Mouse (Mus musculus) brain, embryonic 18.5 days (tissue): ENCODE data around the gene Sema3g.

Experiments
- DNase-seq: peaks from one replicate; pipeline ENCODE4 v3.0.0-alpha.2; 2012; ENCODE audit warnings: low read depth, low spot score

Gene Sema3g

DNA sequence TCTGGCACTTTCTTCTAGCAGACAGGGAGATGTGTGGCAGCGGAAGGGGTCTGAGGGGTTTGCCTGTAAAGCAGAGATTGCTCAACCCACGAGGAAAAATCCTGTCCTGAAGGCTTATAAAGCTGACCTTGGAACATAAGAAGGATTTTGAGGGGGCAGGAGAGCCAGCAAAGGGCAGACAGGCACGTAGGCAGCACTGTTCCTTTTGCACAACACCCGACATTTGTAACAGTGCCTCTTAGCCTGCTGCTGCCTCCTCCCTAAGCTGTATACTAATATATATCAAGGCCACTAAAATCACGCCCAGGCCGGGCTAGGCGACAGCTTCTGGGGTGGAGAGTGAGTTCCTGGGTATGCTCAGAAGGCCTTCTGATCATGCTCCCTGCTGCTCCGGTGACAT is 12.8 kb downstream of the Sema3g start:
- no peak for DNase-seq

DNA sequence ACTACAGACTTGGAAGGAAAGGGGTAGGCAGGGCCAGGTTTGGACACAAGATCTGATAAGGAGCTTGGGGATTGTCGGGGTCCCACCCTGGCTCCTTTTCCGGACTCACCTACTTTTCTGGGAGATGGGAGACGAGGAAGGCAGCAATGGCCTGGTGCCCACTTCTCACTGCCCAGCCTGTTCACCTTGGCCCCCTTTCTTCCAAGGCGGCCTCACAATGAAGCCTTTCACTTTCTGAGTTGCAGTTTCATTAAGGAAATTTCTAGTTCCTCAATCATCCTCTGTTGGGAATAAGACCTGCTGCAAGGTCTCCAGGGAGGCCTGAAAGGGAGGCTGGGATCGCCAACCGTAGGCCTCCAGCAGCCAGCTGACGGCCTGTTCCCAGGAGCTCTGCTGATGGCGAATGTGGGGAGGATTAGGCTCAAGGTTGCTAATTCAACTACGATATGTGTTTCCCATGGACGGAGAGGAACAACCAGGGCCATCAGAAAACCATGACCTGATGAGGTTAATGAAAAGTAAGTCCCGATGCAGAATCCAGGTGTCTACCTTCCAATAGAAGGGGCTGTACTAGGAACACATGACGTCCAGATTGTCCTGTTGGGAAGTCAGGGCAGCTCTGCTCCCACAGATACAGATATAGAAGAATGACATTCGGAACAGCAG is 14.9 kb downstream of the Sema3g start:
- DNase-seq, result no peak

DNA sequence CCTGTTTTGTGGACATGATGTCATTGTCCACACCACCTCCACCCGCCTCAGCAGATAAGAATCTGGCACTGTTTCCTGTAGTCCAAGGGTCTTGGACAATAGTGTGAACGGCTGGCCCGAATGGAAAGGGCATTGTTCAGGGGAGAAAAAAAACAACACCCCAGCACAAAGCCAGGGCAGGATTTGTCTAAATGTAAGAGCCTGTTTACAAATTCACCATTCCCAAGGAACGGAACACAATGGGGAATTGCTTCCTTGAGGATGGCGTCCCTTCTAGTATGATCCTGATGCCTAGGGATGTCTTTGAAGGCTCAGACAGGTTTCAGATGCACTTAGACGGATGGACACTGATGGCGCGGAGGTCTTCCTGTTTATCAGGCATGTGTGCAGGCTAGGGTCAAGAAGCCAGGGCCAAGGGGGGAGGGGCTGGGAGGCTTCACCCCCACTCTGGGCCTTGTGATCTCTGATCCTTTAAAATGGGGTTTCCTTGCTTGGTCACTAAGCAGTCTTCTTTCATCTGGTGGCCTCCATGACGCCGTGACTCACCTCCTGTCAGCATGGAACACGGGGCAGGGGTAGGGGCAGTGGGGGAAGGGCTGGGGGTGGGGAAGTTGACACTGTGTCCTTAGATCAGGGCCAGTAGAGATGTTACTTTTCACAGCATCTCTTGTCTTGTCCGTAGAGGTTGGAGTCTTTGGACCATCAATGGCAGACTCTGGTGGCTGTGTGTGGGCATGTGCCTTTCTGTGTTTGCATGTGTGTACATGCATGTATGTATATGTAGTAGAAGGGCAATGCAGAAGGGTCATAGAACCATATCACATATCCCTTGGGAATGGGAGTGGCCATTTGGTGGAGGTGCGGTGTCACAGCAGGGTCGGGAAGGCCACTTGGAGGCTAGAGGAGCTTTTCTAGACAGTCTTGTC is 15.7 kb downstream of the Sema3g start:
- no peak for DNase-seq

DNA sequence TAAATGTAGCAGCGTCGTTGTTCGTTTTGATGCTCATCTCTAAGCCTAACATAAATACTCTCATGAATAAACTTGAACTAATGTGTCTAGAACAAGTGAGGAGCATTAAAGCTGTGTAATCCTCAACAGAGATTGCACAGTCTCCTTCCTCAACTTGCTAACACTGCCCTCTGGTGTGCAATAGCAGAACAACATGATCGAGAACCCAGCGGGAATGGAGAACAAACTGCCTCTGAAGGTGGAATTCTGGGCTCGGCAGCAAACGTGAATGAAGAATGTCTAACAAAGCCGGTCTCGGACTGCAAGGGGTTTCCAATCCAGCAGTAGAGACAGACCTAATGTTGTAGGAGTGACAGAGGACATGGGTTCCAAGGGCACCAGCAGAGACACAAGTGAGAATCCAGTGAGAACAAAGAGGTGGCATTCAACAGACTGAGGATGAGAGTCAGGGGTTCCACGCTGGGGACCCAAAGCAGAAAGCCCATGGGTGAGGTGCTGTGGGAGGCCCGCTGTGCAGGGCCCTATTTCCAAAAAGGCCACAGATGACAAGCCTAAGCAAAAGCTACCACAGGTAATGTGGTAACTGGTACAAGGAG is 16.4 kb downstream of the Sema3g start:
- DNase-seq, result peak; percentile 40

DNA sequence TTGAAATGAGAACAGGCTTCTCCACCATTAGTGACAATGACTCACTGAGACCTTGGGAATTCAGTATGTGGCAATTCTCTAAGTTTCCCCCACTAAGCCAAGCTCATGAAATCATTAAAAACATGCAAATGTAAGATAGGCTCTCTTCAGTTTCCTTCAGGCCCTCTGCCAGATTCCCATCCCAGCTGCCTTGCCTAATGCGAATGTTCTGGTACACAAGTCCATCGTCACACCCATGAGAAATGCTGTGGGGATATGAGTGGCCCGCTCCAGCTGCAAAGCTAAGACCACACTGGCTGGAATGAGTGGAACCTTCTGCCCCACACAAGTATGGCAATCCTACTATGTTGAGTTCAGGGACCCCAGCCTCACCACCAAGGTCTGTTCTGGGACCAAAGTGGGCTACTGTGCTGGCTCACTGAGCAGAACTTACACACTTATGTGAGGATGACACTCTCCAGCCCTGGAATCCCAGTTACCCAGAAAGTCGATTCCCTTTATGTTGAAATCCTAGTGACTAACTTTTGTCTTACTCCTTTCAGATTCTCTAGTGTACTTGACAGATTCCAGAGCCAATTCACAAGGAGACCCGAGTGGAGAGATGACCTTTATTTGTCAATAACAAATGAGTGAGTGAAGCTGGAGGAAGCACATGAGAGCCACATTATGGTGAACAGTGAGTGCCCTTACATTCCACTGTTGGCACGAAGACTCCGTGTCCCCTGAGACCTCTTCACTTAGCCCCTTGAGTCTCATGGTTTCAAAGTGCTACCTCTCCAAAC is 19.6 kb downstream of the Sema3g start:
- DNase-seq, result no peak

DNA sequence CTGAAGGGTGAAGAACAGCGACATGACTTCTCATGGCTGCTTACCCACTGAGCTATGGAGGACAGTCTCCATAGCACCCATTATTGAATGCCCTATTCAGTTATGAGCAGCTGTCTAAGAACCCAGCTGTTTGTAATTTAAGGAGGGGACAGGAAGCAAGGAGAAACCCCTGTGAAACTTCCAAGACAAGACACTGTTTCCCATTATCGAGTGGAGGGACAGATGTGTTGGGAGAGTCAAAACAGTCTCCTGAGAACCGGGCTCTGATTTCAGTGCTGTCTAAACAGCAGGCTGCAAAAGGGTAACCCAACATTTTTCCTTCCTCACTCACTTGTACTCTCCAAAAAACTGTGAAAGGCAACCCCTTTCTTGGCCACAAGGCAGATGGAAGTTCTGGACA is 22.9 kb downstream of the Sema3g start:
- no peak for DNase-seq

DNA sequence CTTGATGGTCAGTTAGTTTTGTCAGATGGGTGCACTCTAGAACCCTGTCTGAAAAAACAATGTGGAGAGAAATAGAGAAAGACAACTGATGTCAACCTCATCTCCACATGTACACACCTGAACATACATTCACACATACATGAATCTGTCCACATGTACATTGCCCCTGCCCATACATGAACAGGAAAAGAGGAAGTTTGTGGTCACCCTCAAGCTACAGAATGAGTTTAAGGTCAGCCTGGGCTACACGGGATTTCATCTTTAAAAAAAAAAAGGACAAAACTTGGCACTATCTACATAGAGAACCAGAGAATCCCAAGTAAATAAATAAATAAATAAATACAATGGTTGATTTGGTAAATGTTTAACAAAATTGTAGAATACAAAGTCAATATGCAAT is 27.1 kb downstream of the Sema3g start:
- no peak for DNase-seq

DNA sequence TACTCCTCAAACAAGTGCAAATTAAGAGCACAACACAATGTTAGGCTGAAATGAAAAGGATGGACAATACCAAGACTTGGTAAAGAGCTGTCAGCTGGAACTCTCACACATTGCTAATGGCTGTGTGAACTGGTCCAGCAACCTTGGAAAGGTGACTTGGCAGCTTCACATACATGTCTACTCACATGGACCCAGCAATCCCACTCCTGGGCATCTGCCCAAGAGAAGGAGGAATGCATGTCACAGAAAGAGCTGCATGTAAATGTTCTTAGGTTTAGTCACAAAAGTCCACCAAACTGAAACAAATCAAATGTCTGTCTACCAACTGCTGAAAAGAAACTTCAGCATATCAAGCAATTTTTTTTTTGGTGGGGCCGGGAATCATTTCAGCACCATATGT is 28.3 kb downstream of the Sema3g start:
- DNase-seq, result no peak

DNA sequence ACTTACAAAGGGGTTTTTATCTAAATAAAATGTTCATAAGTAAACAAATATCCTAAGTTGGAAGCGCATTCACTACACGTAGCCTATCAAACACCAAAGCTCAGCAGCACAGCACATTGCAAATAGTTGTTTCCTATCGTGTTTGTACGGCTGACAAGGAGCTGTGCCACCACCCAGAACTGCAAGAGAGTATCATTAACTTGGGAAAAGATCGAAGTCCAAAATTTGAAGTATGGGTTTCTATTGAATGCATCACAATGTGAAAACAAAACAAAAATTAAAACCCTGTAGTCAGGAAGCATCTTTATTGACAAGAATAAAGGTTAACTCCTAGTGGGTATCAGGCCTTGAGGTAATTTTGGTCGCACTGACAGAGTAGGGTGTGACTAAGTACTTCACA is 30.7 kb downstream of the Sema3g start:
- DNase-seq, result no peak

DNA sequence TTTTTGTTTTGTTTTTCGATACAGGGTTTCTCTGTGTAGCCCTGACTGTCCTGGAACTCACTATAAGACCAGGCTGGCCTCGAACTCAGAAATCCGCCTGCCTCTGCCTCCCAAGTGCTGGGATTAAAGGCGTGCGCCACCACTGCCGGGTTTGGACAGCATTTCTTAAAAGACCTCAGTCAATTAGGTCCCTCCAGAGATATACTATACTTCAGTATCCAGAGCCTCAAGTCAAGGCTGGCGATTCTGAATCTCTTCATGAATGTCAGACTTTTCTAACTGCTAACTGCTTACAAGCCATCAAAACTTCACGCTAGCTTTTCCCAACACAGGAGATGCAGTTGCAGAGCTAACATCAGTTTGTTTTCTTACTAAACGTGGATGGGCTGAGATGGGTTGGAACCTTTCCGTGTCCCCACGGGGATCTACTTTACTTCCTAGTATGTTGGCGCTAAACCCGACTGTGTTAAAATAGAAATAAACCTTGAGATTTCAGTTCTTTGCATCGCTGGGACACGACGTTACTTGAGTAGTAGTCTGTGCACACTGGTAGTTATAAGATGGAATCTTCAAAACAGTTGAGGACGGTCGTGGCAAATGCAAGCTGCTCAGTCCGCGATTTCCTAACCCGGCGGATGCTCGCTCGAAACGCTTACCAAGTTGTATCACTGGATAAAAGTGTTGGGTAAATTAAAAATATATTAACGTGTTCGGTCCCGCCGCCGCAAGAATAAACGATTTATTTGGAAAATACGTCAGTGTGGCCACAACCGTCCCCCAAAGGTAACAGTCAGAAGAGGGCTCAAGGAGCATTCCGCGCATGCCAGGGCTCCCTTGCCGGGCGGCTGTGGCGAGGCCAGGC is 32.8 kb downstream of the Sema3g start:
- no peak for DNase-seq

DNA sequence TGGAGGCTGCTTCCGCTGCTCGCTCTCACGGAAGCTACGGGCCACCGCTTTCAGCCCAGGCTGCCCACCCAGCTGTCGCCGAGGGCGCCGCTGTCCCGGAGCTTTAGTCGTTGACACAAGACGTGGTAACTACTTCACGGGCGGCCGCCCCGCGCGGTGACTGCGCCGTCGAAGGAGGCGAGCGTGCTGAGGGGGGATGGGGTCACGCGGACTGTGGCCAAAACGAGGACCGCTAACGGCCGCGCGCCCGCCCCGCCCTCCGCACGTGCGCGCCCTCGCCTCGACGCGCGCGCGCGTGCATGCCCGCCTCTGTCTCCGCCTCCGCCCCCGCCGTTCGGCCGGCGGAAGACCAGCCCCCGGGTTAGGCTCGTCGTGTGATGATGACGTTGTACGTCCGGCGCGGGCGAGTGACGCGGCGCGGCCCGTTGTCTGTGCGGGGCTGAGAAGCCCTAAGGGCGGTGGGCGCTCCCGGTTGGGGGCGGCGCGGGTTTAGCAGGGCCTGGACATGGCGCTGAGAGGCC is 33.5 kb downstream of the Sema3g start, which contains the start of the genes Phf7 and Bap1:
Gene Phf7, minus strand, starts transcription at position 234 of the 521 bp plus-strand sequence.
Gene Bap1, plus strand, starts transcription at position 367 of the 521 bp plus-strand sequence.
- DNase-seq, result peak; percentile 83

DNA sequence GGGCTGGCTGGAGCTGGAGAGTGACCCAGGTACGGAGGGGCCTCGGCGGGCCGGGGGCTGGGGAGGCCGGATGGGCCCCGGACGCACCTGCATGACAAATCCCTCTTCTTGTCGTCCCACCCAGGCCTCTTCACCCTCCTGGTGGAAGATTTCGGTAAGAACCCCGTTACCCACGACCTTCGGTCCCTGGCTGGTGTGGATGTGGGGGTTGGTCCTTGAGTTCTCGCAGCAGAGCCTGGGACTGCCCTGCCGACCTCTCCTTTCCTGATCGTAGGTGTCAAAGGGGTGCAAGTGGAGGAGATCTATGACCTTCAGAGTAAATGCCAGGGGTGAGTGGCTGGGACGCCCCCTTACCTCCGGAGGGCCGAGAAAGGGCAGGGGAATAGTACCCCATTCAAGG is 34.0 kb downstream of the Sema3g start:
- DNase-seq, result no peak

DNA sequence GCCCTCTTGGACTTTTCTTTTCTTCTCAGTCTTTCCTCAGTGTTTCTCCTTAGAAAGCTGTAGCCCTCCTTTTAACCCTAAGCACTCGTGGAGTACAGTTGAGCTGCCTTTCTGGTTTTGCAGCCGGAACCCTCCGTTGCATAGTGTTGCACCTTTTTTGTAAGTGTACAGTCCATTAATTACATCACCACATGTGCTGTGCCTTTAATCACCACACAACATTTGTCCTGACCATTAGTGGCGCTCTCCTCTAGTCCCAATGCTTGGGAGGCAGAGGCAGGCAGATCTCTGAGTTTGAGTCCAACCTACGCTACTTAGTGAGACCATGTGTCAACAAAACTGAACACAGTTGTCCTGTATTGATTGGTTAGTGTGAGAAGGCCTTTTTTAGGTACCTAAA is 34.4 kb downstream of the Sema3g start:
- no peak for DNase-seq

DNA sequence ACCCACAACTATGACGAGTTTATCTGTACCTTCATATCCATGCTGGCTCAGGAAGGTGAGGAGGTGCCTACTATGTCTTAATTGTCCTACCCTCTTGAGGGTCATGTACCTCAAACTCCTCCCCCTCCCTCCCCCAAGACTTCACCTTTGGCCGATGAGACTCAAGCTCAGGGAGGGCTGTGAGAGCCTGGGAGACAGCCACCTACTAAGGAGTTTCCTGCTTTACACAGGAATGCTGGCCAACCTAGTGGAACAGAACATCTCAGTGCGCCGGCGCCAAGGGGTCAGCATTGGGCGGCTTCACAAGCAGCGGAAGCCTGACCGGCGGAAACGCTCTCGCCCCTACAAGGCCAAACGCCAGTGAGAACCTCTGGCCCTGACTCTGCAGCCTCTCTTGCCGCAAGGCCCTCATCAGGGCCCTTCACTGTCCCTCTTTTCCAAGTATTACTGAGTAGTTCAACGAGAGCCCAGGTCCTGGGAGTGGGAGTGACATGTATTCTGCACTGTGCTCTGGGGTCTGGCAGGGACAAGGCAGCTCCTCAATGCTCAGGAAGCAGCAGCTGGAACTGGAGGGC is 40.9 kb downstream of the Sema3g start:
- no peak for DNase-seq

DNA sequence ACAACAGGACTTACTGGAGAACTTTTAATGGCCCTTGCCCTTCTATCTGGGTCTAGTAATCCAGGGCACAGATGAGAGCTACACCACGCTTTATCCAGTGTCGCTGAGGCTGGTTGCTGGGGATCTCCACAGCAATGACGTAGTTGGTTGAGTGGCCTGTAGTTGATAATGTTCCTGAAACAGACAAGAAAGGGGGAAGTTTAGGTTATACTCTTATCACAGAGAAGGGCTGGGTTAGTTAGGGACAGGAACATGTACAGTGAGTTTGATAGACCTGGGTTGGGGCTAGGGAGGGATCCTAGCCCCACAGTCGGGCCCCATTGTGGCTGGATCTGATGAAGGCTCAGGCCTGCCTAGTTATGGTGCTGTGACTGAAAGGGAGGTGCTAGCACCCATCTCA is 42.7 kb downstream of the Sema3g start:
- no peak for DNase-seq

DNA sequence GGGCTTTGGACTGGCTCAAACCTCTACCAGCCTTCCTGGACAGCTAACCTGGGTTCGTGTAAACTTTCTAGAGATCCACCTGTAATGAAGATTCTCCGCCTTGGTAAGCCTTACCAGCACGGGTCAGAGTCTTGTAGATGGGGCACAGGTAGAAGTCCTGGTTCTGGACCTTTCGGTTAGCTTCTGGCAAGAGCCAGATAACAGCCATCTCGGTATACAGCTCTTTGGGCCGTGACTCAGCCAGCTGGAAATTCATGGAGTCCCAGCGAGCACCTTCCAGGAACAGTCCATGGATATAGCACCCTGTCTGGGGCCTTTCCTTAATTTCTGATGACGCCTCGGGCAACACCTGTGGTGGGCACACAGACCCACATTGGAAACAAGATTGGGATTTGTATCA is 43.3 kb downstream of the Sema3g start:
- no peak for DNase-seq

DNA sequence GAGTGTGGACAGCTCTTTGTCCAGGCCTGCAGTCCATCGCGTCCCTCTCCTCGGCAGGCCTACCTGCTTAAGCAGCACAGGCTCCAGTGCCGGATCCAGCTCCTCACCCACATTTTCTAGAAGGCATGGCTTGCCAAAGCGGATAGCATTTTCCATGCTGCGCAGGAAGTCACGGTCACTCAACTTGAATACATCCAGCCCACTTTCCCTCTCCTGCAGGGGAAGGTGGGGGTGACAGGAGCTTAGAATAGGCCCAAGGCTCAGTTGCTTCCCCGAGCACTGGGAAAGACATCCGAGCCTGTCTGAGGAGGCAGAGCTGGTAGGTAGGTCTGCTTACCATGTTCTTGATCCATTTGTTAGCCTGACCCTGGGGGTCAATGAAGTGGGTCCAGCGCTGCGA is 50.0 kb downstream of the Sema3g start:
- DNase-seq, result no peak

DNA sequence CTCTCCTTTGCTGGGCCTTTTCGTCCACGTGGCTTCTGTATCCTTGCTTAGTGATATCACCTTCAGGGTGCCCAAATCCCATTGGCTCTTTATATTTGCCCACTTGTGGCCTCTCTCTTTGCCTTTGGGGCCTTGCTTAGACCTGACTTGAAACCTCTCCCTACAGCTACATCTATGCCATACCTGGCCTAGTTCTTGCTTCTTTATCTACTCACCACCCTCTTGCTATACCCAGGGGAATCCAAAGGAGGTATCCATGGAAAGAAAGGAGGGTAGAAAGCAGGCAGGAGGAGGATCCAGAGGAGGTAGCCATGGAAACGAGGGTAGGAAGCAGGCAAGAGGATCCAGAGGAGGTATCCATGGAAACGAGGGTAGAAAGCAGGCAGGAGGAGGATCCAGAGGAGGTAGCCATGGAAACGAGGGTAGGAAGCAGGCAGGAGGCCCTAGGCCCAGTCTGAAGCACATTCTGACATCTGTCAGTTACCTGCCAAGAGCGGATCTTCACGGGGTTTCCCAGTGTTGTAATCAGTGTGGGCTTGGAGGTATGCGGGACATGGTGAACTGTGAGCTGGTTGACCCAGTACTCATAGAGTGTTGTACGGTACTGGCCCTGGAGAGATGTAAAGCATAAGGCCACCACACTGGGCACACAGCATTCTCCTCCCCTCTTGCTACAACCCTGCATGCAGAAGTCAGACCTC is 50.8 kb downstream of the Sema3g start:
- DNase-seq, result no peak

DNA sequence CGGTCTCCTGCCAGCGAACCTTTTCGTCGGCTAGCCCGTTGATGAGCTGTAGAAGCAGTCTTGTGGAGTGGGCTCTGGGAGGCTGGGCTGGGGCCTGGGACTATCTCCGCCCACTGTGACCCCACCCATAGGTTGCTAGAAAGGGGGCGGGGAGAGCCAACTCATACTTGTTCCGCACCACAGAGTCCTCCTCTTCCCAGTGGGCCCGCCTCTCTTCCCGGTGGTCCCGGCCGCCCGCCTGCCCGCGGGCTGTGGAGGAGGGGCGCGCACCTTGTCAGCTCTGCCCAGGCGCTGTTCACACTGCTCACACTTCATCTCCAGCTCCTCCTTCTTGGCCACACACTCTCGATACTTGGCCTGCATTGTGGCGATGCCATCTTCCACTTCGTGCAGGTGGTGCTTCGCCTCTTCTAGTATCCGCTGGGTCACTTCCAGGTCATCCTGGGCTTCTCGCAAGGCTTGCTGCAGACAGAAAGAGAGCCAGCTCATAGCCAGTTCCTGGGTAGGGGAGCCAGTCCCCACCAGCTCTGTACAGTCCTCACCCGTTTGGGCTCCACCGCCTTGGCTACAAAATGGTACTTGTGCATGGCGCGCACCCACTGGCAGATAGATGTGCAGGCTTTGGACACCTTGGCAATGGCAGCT is 51.9 kb downstream of the Sema3g start:
- DNase-seq, result no peak
